Mouse (Mus musculus): ENCODE results near the gene Sord. TPM values are rescaled to one million over a fixed set of nuclear protein-coding genes. Genes with fewer than 3 reads are reported as not detected.

The Sord gene
- polyA plus RNA-seq, 1 experiment from 2014 or later, result 31.7 TPM

DNA sequence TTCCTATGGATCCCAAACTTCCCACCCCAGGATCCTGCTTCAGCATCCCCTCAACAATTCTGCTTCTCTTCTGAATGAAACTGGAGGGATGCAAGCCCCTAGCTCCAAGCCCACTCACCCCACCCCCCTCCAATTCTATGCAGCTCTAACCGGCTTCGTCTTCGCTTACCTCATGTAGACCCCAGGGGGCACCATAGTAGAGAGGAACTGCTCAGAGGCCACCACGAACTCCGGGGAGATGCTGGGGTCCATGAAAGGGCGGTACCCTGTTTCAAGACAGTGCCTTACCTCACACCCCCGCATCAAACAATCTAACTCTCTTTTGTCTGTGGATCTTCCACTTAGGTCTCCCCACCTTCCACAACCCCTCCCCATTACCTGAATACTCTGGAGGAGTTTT is 60.4 kb downstream of the Sord start:
- ATAC-seq (replicated peaks; ENCODE audit: low FRiP score), result no peak
- no peak for DNase-seq (ENCODE audit: low spot score)
- Histone ChIP-seq H3K36me3 (ENCODE audit: control insufficient read depth, insufficient read depth, low read length) (no peaks in the 10 kb centered on the region), H3K4me1 (replicated peaks; ENCODE audit: control insufficient read depth, insufficient read depth, low read length) (peaks cover 11% of the 10 kb centered on the region), H3K4me3 (ENCODE audit: low read depth, low read length) (no peak overlapping the region), H3K27me3 (ENCODE audit: control insufficient read depth, insufficient read depth, low read length) (peaks cover 52% of the 10 kb centered on the region), H3K4me2 (ENCODE audit: low read depth, low read length, severe bottlenecking) (no peak overlapping the region), H3K9me3 (ENCODE audit: control insufficient read depth, low read length) (no peaks in the 10 kb centered on the region), H3K9ac (ENCODE audit: low read length) (no peak overlapping the region), H3K27ac (ENCODE audit: low read depth, low read length) (no peak overlapping the region)
- 8% methylated on average over 7 of the region's 7 CpGs for WGBS

DNA sequence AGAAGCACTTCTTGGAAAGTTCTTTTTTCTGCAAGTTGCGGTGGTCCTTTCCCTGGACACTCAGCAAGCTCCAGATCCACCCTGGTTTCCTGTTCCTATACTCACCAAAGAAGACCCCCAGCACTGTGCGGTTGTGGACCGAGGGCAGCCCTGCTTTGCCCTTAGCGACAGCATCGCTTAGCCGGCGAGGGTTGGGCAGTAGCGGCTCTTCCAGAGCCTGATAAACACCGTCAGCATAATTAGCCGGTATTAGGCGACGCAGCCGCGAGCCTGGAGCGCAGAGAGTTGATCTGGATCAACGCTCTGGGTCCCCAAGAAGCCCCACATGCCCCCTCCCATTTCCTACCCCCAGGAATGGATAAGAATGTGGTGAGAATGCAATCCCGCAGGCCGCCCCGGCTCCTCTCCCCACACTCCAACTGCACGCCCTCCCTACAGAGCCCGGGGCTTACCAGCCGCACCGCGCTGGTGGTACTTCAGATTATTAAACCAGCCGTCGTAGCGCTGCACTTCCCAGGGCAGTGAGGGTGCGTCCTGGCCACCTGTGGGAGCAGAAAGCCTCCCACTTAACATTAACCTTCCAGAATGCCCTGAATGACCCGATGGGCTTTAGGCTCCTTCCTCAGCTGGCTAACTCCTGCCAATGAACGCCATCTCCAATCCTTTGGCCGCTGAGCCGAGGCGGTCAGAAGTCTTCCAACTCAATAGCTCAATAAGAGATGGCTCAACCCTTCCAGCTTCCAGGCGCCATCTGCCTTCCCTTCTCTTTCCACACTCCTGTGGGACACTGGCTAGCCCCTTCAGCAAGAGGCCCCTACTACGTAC is 62.9 kb downstream of the Sord start:
- no peak for ATAC-seq (replicated peaks; ENCODE audit: low FRiP score)
- peaks cover 78% of the 10 kb centered on the region for H3K27me3 ChIP-seq (ENCODE audit: control insufficient read depth, insufficient read depth, low read length)
- no peak overlapping the region for H3K27ac ChIP-seq (ENCODE audit: low read depth, low read length)
- H3K4me3 ChIP-seq (ENCODE audit: low read depth, low read length), result peak overlapping the region; percentile 7; the same call in 1 of the 2 replicates
- H3K4me2 ChIP-seq (ENCODE audit: low read depth, low read length, severe bottlenecking), result peak overlapping the region; percentile 28; the same call in 1 of the 2 replicates
- no peak overlapping the region for H3K9ac ChIP-seq (ENCODE audit: low read length)
- under 1% methylated on average over 35 of the region's 35 CpGs for whole genome bisulfite sequencing
- no peaks in the 10 kb centered on the region for H3K9me3 ChIP-seq (ENCODE audit: control insufficient read depth, low read length)
- H3K36me3 ChIP-seq (ENCODE audit: control insufficient read depth, insufficient read depth, low read length), result no peaks in the 10 kb centered on the region
- peak; percentile 70 for DNase-seq (ENCODE audit: low spot score)
- H3K4me1 ChIP-seq (replicated peaks; ENCODE audit: control insufficient read depth, insufficient read depth, low read length), result peaks cover 22% of the 10 kb centered on the region

DNA sequence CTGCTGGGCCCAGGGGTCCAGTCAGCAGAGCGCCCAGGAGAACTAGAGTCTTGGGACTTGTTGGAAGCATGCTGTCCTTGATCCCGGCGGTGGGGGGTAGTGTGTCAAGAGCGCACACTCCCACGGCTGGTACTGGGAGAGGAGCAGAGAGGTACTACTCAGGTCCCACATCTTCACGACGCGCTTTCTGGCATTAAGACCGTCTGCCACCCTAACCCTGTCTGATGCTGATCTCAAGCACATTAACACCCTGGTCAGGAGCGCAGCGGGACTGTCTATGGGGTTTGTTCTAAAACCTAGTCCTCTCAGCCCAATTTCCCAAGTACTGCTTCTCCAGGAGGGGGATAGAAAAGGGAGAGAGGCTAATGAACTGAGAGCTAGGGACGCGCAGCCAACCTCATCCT is 63.5 kb downstream of the Sord start, which contains the start of gene Duox2:
Gene Duox2, minus strand, starts transcription at position 354 of the 404 bp plus-strand sequence.
- ATAC-seq (replicated peaks; ENCODE audit: low FRiP score) (no peak), DNase-seq (ENCODE audit: low spot score) (no peak)
- WGBS, result 3% methylated on average over 13 of the region's 13 CpGs
- H3K4me3 ChIP-seq (ENCODE audit: low read depth, low read length), result peak within 1 kb of the TSS; percentile 9
- H3K27ac ChIP-seq (ENCODE audit: low read depth, low read length), result no peak within 1 kb of the TSS
- no peaks in the 10 kb centered on the region for H3K9me3 ChIP-seq (ENCODE audit: control insufficient read depth, low read length)
- peak within 1 kb of the TSS; percentile 37 for H3K4me2 ChIP-seq (ENCODE audit: low read depth, low read length, severe bottlenecking)
- H3K9ac ChIP-seq (ENCODE audit: low read length), result no peak within 1 kb of the TSS
- H3K27me3 ChIP-seq (ENCODE audit: control insufficient read depth, insufficient read depth, low read length), result peaks cover 82% of the 10 kb centered on the region
- peaks cover 22% of the 10 kb centered on the region for H3K4me1 ChIP-seq (replicated peaks; ENCODE audit: control insufficient read depth, insufficient read depth, low read length)
- H3K36me3 ChIP-seq (ENCODE audit: control insufficient read depth, insufficient read depth, low read length), result no peaks in the 10 kb centered on the region

DNA sequence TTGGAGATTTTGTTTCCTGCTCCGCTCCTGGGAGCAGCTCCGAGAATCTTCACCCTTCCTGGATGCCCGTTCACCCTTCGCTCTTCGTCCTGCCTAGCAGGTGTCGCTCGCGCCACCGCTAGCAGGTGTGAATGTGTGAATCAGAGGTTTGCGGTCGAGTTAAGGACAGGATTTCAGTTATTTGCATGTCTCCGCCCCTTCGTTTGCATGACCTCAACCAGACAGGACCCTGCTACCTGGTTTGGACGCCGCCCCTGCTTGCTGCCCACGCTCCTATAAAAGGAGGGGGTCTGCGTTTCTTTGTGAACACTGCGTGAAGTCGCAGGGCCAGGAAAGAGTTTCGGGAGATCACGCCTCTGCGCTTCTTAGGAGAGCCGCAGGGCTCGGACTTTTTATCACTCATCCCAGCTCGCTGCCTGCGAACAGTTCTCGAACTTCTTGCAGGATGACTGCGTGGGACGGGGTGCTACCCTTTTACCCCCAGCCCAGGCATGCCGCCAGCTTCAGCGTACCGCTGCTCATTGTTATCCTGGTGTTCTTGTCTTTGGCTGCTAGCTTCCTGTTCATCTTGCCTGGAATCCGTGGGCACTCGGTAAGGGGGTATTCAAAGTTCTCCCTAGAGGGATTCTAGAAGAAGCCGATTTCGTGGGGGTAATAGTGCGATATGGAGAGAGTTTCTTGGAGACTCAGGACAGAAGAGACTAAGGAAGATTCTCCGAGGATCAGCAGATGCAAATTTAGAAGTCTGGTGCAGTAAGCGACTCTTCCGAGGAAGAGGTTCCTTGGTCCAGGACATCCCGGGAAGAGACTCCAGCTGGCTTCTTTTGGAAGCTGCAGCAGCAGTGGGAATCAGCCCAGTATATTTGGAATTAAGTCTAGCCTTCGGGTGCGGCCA is 64.3 kb downstream of the Sord start, which contains the start of gene Duoxa2:
Gene Duoxa2, plus strand, starts transcription at position 305 of the 895 bp plus-strand sequence.
- Histone ChIP-seq H3K4me2 (ENCODE audit: low read depth, low read length, severe bottlenecking) (peak within 1 kb of the TSS; percentile 37), H3K4me1 (replicated peaks; ENCODE audit: control insufficient read depth, insufficient read depth, low read length) (peaks cover 22% of the 10 kb centered on the region), H3K9ac (ENCODE audit: low read length) (no peak within 1 kb of the TSS), H3K27ac (ENCODE audit: low read depth, low read length) (no peak within 1 kb of the TSS), H3K36me3 (ENCODE audit: control insufficient read depth, insufficient read depth, low read length) (no peaks in the 10 kb centered on the region), H3K27me3 (ENCODE audit: control insufficient read depth, insufficient read depth, low read length) (peaks cover 84% of the 10 kb centered on the region), H3K4me3 (ENCODE audit: low read depth, low read length) (peak within 1 kb of the TSS; percentile 9), H3K9me3 (ENCODE audit: control insufficient read depth, low read length) (no peaks in the 10 kb centered on the region)
- no peak for ATAC-seq (replicated peaks; ENCODE audit: low FRiP score)
- DNase-seq (ENCODE audit: low spot score), result no peak
- under 1% methylated on average over 43 of the region's 43 CpGs for WGBS

DNA sequence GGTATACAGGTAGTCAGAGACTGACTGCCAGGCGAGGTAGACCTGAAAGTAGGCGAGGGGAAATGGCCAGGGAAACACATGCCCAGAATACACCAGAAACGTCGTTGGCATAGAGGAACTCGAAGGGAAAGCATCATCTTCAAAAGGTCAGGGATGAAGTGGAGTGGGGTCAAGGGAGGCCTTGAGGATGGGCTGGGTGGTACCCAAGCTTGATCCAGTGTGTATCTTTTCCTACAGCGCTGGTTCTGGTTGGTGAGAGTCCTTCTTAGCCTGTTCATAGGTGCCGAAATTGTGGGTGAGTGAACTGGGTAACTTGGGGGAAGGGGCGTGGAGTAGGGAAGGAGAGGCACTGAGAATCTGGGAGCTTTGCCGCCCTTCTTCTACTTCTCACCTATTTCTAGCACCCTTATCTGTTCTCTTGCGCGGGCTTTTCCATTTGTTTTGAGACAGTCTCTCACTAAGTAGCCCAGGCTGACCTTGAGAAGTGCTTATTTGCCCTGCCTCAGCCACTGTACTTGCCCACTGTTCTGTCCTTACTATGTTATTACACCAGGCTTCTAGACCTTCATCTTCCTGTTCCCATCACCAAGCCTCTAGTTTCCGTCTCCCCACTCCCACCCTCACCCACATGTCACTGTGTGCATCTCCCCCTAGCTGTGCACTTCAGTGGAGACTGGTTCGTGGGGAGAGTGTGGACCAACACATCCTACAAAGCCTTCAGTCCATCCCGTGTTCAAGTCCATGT is 65.5 kb downstream of the Sord start:
- no peaks in the 10 kb centered on the region for H3K9me3 ChIP-seq (ENCODE audit: control insufficient read depth, low read length)
- H3K36me3 ChIP-seq (ENCODE audit: control insufficient read depth, insufficient read depth, low read length), result no peaks in the 10 kb centered on the region
- H3K27ac ChIP-seq (ENCODE audit: low read depth, low read length), result no peak overlapping the region
- 7% methylated on average over 14 of the region's 14 CpGs for WGBS
- DNase-seq (ENCODE audit: low spot score) (no peak), ATAC-seq (replicated peaks; ENCODE audit: low FRiP score) (no peak)
- no peak overlapping the region for H3K9ac ChIP-seq (ENCODE audit: low read length)
- H3K4me2 ChIP-seq (ENCODE audit: low read depth, low read length, severe bottlenecking), result no peak overlapping the region
- H3K4me3 ChIP-seq (ENCODE audit: low read depth, low read length), result no peak overlapping the region
- H3K4me1 ChIP-seq (replicated peaks; ENCODE audit: control insufficient read depth, insufficient read depth, low read length), result peaks cover 22% of the 10 kb centered on the region
- H3K27me3 ChIP-seq (ENCODE audit: control insufficient read depth, insufficient read depth, low read length), result peaks cover 76% of the 10 kb centered on the region

DNA sequence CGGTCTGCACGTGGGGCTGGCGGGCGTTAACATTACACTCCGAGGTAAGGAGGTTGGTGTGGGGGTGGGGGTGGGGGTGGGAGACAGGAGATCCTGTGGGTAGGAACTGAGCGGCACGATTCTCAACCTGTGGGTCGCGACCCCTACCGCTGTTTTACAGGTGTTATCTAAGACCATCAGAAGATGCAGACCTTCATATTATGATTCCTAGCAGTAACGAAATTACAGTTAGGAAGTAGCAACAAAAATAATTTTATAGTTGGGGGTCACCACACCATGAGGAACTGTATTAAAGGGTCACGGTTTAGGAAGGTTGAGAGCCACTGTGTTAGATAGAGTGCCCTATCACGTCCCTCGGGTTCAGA is 66.1 kb downstream of the Sord start:
- Histone ChIP-seq H3K27me3 (ENCODE audit: control insufficient read depth, insufficient read depth, low read length) (peaks cover 71% of the 10 kb centered on the region), H3K9me3 (ENCODE audit: control insufficient read depth, low read length) (no peaks in the 10 kb centered on the region), H3K4me3 (ENCODE audit: low read depth, low read length) (no peak overlapping the region), H3K4me2 (ENCODE audit: low read depth, low read length, severe bottlenecking) (no peak overlapping the region), H3K36me3 (ENCODE audit: control insufficient read depth, insufficient read depth, low read length) (no peaks in the 10 kb centered on the region), H3K4me1 (replicated peaks; ENCODE audit: control insufficient read depth, insufficient read depth, low read length) (peaks cover 22% of the 10 kb centered on the region), H3K27ac (ENCODE audit: low read depth, low read length) (no peak overlapping the region), H3K9ac (ENCODE audit: low read length) (no peak overlapping the region)
- DNase-seq (ENCODE audit: low spot score), result no peak
- no peak for ATAC-seq (replicated peaks; ENCODE audit: low FRiP score)
- WGBS, result 4% methylated on average over 14 of the region's 14 CpGs

DNA sequence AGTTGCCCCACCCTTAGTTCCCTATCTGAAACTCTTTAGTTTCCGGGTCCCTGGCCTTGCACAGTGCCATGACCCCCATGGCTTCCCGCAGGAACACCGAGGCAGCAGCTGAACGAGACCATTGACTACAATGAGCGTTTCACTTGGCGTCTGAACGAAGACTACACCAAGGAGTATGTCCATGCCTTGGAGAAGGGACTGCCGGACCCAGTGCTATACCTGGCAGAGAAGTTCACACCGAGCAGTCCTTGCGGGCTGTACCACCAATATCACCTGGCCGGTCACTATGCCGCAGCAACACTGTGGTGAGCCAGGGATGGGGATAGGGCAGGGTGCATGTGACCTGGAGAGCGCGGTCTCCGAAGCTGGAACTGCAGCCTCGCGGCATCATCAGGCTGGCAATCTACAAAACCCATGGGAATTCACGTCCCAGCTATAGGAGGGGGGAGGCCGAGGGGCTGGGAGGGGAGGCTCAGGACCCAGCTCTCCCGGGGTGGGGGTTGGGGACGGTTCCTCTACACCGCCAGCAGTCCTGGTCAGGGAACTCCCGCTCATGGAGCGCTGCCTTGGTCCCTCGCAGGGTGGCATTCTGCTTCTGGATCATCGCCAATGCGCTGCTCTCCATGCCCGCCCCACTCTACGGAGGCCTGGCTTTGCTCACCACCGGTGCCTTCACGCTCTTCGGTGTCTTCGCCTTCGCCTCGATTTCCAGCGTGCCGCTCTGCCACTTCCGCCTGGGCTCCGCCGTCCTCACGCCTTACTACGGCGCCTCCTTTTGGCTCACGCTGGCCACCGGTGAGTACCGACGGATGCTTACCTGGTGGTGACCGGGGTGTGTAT is 66.8 kb downstream of the Sord start:
- peak overlapping the region; percentile 20; the same call in 1 of the 2 replicates for H3K9ac ChIP-seq (ENCODE audit: low read length)
- H3K27me3 ChIP-seq (ENCODE audit: control insufficient read depth, insufficient read depth, low read length), result peaks cover 66% of the 10 kb centered on the region
- DNase-seq (ENCODE audit: low spot score) (peak; percentile 66), ATAC-seq (replicated peaks; ENCODE audit: low FRiP score) (peak; percentile 28; the same call in 1 of the 2 replicates)
- H3K9me3 ChIP-seq (ENCODE audit: control insufficient read depth, low read length), result no peaks in the 10 kb centered on the region
- peak overlapping the region; percentile 32 for H3K4me3 ChIP-seq (ENCODE audit: low read depth, low read length)
- 1% methylated on average over 48 of the region's 48 CpGs for WGBS
- no peak overlapping the region for H3K27ac ChIP-seq (ENCODE audit: low read depth, low read length)
- no peaks in the 10 kb centered on the region for H3K36me3 ChIP-seq (ENCODE audit: control insufficient read depth, insufficient read depth, low read length)
- peaks cover 22% of the 10 kb centered on the region for H3K4me1 ChIP-seq (replicated peaks; ENCODE audit: control insufficient read depth, insufficient read depth, low read length)
- peak overlapping the region; percentile 46 for H3K4me2 ChIP-seq (ENCODE audit: low read depth, low read length, severe bottlenecking)
